Mouse (Mus musculus) liver, adult 2 months (tissue): ENCODE measurements around the gene Slc38a10. TPM values are rescaled to one million over a fixed set of nuclear protein-coding genes. Genes with fewer than 3 reads are reported as not detected.

ENCODE experiments used
- DNase-seq: peaks from one replicate; pipeline ENCODE4 v3.0.0-alpha.2; 2011; ENCODE audit warnings: low read depth, low spot score; ENCODE audit errors: extremely low read depth
- H3K27ac ChIP-seq: fragments of 200-500 bp; replicated peaks from 2 replicates; pipeline ENCODE4 v1.5.1; 2012; ENCODE audit warnings: low read depth, mild to moderate bottlenecking, control low read depth, inconsistent platforms, low read length; ENCODE audit not compliant: insufficient read depth
- H3K27me3 ChIP-seq: fragments of 200-500 bp; 2 replicates; pipeline ENCODE4 v1.6.1; 2012; ENCODE audit warnings: mild to moderate bottlenecking, moderate library complexity, low read length, inconsistent platforms; ENCODE audit not compliant: control insufficient read depth, insufficient read depth
- H3K36me3 ChIP-seq: fragments of 200-500 bp; 2 replicates; pipeline ENCODE4 v1.6.1; 2012; ENCODE audit warnings: low read length, inconsistent platforms; ENCODE audit not compliant: control insufficient read depth, insufficient read depth
- H3K4me1 ChIP-seq: fragments of 200-500 bp; 2 replicates; pipeline ENCODE4 v1.6.1; 2011; ENCODE audit warnings: low read length; ENCODE audit not compliant: control insufficient read depth, insufficient read depth
- H3K4me3 ChIP-seq: fragments of 200-500 bp; 2 replicates; pipeline ENCODE4 v1.5.1; 2011; ENCODE audit warnings: low read depth, mild to moderate bottlenecking, control low read depth, low read length, moderate library complexity; ENCODE audit not compliant: insufficient read depth
- H3K79me2 ChIP-seq: fragments of 200-500 bp; 2 replicates; pipeline ENCODE4 v1.6.1; 2012; ENCODE audit warnings: inconsistent platforms, mild to moderate bottlenecking, low read length, moderate library complexity; ENCODE audit not compliant: control insufficient read depth, insufficient read depth
- H3K9ac ChIP-seq: fragments of 200-500 bp; 2 replicates; pipeline ENCODE4 v1.6.1; 2012; ENCODE audit warnings: low read depth, mild to moderate bottlenecking, control low read depth, inconsistent platforms, low read length
- CTCF ChIP-seq: fragments of 200-500 bp; IDR thresholded peaks from 2 replicates; pipeline ENCODE4 v1.5.1; 2011; ENCODE audit warnings: low read depth, low read length, control low read depth
- POLR2A ChIP-seq: fragments of 200-500 bp; IDR thresholded peaks from 2 replicates; pipeline ENCODE4 v1.6.1; 2011; ENCODE audit warnings: low read length, control low read depth; ENCODE audit not compliant: insufficient read depth; ENCODE audit errors: extremely low read depth
- WGBS: fragments of 180-500 bp; shearing (Covaris S2); methylation state at CpG from one replicate; pipeline ENCODE4 v1.1.7; 2018; 5-methylcytosine and 5-hydroxymethylcytosine counted together
- polyA plus RNA-seq: library from polyadenylated mRNA; depleted of rRNA; stranded (reverse); fragments of >200 nt; gene quantifications from 2 replicates; pipeline ENCODE4 v1.2.3, GENCODE M21; 2012; rRNA removed
- total RNA-seq: library from RNA; depleted of rRNA; stranded (reverse); fragments of >200 nt; gene quantifications from 2 replicates; pipeline ENCODE4 v1.2.3, GENCODE M21; 2014; rRNA removed

Slc38a10 gene
- total and polyA plus RNA-seq, 2 experiments: 41.1 to 90.2 TPM

GRCm38 (mm10) chr11:120064668-120065040, 86.5 kb downstream of the Slc38a10 start:
- H3K79me2 ChIP-seq: no peaks in the 10 kb centered on the region
- no peak overlapping the region for H3K4me3 ChIP-seq
- 94% methylated on average over 11 of the region's 11 CpGs for WGBS
- H3K36me3 ChIP-seq: no peaks in the 10 kb centered on the region
- H3K27me3 ChIP-seq: no peaks in the 10 kb centered on the region
- H3K4me1 ChIP-seq: no peaks in the 10 kb centered on the region
- no peak overlapping the region for H3K9ac ChIP-seq
- H3K27ac ChIP-seq: no peak overlapping the region
- TF ChIP-seq CTCF (no peak), POLR2A (no peak)
- DNase-seq: no peak

GRCm38 (mm10) chr11:120064006-120064667, 87.0 kb downstream of the Slc38a10 start:
- 88% methylated on average over 13 of the region's 13 CpGs for WGBS
- H3K9ac ChIP-seq: no peak overlapping the region
- DNase-seq: no peak
- H3K27me3 ChIP-seq: no peaks in the 10 kb centered on the region
- no peak overlapping the region for H3K4me3 ChIP-seq
- H3K4me1 ChIP-seq: no peaks in the 10 kb centered on the region
- H3K27ac ChIP-seq: no peak overlapping the region
- no peaks in the 10 kb centered on the region for H3K79me2 ChIP-seq
- no peak for TF ChIP-seq CTCF
- TF ChIP-seq POLR2A: no peak
- no peaks in the 10 kb centered on the region for H3K36me3 ChIP-seq

- Histone ChIP-seq H3K27ac (no peak overlapping the region), H3K36me3 (no peaks in the 10 kb centered on the region), H3K9ac (no peak overlapping the region), H3K79me2 (no peaks in the 10 kb centered on the region), H3K4me1 (no peaks in the 10 kb centered on the region), H3K4me3 (no peak overlapping the region), H3K27me3 (no peaks in the 10 kb centered on the region)
- 89% methylated on average over 5 of the region's 5 CpGs for WGBS
- DNase-seq: no peak
- no peak for TF ChIP-seq CTCF
- no peak for TF ChIP-seq POLR2A
Observed at GRCm38 (mm10) chr11:120063326-120063725, 87.8 kb downstream of the Slc38a10 start.

GRCm38 (mm10) chr11:120060634-120061033, 90.5 kb downstream of the Slc38a10 start:
- Histone ChIP-seq H3K36me3 (no peaks in the 10 kb centered on the region), H3K4me3 (no peak overlapping the region), H3K4me1 (no peaks in the 10 kb centered on the region), H3K79me2 (no peaks in the 10 kb centered on the region), H3K9ac (no peak overlapping the region), H3K27ac (no peak overlapping the region), H3K27me3 (no peaks in the 10 kb centered on the region)
- WGBS: 74% methylated on average over 8 of the region's 8 CpGs
- DNase-seq: no peak
- no peak for TF ChIP-seq POLR2A

- Histone ChIP-seq H3K9ac (no peak overlapping the region), H3K27ac (no peak overlapping the region), H3K79me2 (no peaks in the 10 kb centered on the region), H3K4me1 (no peaks in the 10 kb centered on the region), H3K4me3 (no peak overlapping the region), H3K36me3 (no peaks in the 10 kb centered on the region), H3K27me3 (no peaks in the 10 kb centered on the region)
- TF ChIP-seq POLR2A (no peak), CTCF (no peak)
- no peak for DNase-seq
- 85% methylated on average over 12 of the region's 12 CpGs for WGBS
Observed at GRCm38 (mm10) chr11:120055953-120056732, 95.0 kb downstream of the Slc38a10 start.

Other genes with a start within 250 kb of the Slc38a10 start
- gene Chmp6, start 237.9 kb downstream of the Slc38a10 start, total RNA-seq: 20.6 and 21.6 TPM in 2 replicates
- gene Chmp6, start 237.9 kb downstream of the Slc38a10 start, polyA plus RNA-seq: 34.2 and 34.9 TPM in 2 replicates
- 11.6 and 16.2 TPM in 2 replicates for gene Baiap2, start 208.6 kb downstream of the Slc38a10 start, total RNA-seq
- 45.6 and 59.4 TPM in 2 replicates for gene Baiap2, start 208.6 kb downstream of the Slc38a10 start, polyA plus RNA-seq
- 1.0 and 1.2 TPM in 2 replicates for gene Aatk, start 104.2 kb downstream of the Slc38a10 start, total RNA-seq
- gene Aatk, start 104.2 kb downstream of the Slc38a10 start, polyA plus RNA-seq: 2.0 and 2.6 TPM in 2 replicates
- gene Cep131, start 64.5 kb downstream of the Slc38a10 start, total RNA-seq: 1.9 and 2.2 TPM in 2 replicates
- 2.3 and 2.8 TPM in 2 replicates for gene Cep131, start 64.5 kb downstream of the Slc38a10 start, polyA plus RNA-seq
- 4.6 and 7.4 TPM in 2 replicates for gene Tepsin, start 52.6 kb downstream of the Slc38a10 start, total RNA-seq
- 16.5 and 24.9 TPM in 2 replicates for gene Tepsin, start 52.6 kb downstream of the Slc38a10 start, polyA plus RNA-seq
- gene Ndufaf8, start 52.4 kb downstream of the Slc38a10 start, total RNA-seq: 13.7 and 19.9 TPM in 2 replicates
- 55.4 and 59.8 TPM in 2 replicates for gene Ndufaf8, start 52.4 kb downstream of the Slc38a10 start, polyA plus RNA-seq
- gene Bahcc1, start 81.6 kb upstream of the Slc38a10 start, total RNA-seq: 1.2 and 1.5 TPM in 2 replicates
- gene Bahcc1, start 81.6 kb upstream of the Slc38a10 start, polyA plus RNA-seq: 3.4 and 3.5 TPM in 2 replicates
- gene Actg1, start 197.2 kb upstream of the Slc38a10 start, total RNA-seq: 68.0 and 123 TPM in 2 replicates
- gene Actg1, start 197.2 kb upstream of the Slc38a10 start, polyA plus RNA-seq: 158 and 177 TPM in 2 replicates
- not detected in 2 replicates for gene Fscn2, start 210.2 kb upstream of the Slc38a10 start, total RNA-seq
- not detected in 2 replicates for gene Fscn2, start 210.2 kb upstream of the Slc38a10 start, polyA plus RNA-seq
- 3.2 and 5.4 TPM in 2 replicates for gene Faap100, start 227.4 kb upstream of the Slc38a10 start, total RNA-seq
- 10.8 and 14.9 TPM in 2 replicates for gene Faap100, start 227.4 kb upstream of the Slc38a10 start, polyA plus RNA-seq